Mouse (Mus musculus): ENCODE measurements at regions not wholly inside any gene's neighbourhood (a gene's known extent, or its start where the extent isn't known, plus 50 kb on each side); places are given as distances from the start of the nearest gene placed in this dataset.

DNA sequence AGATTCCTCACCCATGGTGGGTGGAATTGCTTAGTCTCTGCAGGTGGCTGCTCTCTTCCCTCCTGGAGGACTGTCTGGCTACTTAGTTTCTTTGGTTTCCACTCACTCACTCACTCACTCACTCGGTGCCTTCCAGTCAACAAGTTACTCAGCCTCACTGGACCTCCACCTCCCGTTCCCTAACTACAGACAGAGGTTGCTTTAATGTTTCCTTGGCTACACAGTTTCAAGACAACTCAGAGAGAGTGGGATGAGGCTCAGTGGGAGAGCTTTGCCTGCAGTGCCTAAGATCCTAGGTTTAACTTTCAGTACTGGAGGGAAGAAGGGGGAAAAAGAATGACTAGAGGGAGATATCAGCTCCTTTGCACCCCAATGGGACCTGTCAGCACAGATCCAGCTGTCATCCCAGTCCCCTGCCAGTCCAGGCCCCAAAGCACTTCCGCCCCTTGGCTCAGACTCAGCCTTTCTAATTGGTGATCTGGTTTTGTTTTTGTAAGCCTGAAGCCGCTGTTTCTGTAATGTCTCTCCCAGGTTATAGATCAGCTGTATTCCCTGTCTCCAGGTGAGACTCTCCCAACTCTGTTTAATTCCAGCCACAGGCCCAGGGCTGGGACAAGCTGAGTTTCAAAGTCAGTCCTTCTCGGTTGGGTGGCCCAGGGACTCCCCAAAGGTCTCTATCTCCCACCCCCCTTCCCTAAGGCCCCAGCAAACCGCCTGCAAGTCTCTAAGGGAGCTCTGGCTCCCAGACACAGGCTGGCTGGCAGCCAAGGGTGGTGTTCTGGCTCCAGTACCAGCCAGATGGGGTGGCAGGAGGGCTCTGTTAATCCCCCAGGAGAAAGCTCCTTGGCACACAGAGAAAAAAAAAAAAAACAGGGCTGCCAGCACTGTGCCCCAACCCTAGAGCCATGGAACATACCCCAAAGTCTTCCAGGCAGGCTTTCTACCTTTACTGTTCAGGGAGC lies 60.5 kb upstream of the Cdon start:
- DNase-seq = peak; percentile 68

DNA sequence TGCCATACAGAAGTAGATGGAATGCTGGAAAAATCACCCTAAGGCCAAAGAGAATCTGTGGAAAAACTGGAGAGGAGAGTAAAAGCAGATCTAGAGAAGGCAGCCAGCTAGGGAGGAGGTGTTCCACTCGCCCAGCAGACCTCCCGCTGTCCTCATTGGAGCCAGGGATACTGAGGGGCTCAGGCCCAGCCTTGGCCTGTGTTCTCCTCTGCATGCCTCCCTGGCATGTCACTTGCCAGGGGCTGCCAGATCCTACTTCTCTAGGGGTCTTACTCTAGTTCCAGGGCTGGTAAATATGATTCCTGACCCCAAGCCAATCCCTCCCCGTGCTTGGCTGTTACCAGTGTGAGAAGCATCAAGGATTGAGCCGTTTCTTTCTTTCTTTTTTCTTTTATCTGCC lies 59.5 kb upstream of the Cdon start:
- DNase-seq = no peak

DNA sequence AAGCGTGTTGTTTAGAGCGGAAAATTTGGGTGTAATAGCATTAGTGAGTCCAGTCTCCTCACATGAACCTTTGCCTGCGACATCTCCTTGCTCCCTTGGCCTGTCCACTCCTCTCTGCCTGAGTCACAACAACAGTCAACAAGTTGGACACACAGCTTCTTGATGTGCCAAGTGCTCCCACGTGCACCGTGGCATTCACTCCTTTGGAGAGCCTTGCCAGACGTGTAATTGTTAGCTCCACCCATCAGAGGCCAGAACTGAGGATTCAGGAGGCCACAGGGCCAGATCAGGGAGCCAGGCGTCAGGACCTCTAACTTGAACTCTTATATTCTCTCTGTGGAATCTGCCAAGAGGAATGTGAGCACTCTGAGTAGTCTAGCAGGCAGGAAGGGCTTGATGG lies 58.7 kb upstream of the Cdon start:
- DNase-seq = no peak

DNA sequence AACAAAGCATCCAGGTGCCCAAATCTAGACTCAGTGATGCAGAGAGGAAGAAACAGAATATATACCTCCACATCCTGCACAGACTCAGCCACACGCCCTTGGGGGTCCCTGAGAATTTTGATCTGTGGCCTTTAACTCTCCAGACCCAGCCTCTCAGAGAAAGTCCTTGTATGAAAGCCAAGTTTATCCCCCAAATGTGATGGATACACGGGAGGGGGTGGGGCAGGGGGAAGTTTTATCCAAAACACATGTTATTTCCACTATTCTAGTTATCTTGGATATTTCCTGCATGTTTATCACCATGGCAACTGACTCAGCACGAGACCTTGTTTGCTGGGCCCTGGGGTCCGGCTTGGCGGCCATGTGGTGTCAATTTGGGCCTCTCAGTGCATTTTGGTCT lies 57.8 kb upstream of the Cdon start:
- no peak for DNase-seq

DNA sequence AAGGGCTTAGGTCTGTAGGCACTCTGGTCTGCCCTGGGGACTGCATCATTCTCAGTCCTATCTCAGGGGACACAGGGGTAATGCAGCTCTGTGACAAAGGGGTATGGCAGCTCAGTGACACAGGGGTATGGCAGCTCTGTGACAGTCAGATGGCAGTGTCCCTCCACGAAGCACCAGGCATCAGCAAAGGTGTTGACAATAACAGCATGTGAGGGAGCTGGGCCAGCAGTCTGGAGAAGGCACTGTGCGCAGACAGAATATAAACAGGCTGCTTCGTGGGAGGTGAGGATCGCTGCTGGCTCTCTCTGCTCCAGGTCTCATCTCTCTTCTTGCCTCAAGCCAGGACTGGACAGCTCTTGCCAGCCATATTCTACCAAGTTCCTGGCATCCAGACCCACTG lies 57.0 kb upstream of the Cdon start:
- no peak for DNase-seq

DNA sequence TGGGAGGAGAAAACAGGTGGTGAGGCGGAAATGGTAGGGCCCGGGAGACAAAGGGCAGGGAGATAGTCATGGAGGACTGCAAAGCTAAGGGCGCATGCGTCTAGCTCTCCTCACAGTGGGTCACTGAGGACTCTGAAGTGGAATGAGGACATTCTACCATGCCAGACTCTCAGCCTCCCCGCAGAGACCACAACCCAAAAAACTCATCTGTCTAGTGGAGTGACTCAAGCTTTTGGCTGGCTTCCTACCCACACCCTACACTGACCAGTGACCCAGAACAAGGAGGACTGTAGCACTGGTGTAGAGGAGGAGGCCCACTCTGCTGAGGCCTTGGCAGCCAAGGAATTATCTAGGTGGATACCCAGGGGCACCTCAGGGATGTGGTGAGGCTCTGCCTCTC lies 55.0 kb upstream of the Cdon start:
- DNase-seq = no peak

DNA sequence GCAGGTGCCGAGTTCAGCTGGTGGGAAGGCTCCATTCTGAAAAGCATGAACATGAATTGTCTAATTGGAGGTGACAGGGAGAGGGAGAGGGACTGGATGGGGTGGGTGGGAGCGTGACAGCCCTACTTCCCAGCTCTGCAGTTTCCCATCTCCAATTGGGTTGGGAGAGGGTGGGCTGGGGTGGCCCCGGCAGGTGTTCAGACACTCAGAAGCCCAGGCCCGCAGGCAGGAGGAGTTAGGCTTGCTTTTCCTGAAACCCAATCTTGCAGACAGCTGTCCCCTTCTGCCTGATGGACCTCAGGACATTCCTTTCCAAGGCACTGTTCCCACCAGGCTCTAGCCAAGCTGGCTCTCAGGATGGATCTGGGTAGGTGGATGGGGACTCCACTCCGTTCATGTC lies 51.9 kb upstream of the Cdon start:
- DNase-seq = no peak

DNA sequence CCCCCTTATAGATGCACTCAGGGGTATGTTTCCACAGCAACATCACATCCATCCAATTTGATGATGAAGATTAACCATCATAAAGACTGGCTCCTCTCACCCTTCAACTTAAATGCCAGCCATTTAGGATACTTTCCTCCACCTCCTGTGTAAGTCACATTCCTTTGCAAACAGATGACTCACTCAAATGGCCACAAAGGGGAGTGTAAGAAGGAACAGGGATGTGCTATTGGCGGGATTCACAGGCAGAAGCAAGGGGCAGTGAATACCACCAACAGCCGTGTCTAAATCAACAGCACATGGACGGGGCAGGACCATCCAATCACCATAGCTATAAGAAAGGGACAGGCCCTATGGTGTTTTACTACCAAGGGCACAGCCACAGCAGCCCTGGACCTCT lies 50.9 kb upstream of the Cdon start:
- DNase-seq = no peak

DNA sequence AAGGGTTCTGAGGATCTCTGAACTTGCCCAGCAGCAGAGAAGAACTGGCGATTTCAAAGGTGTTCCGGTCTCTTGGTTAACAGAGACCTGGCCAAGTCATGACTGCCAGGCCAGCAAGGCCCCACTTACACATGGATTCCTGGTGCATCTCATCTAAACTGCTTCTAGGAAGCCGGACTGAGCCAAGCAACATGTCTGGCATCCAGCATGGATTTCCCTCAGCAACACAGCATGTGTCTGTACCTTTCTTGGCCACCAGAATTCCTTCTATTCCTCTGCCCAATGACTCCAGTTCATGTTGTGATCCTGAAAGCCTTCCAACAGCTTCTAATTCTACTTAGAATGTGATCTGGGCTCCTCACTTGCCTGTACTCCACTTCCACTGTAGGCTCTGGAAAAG lies 50.0 kb upstream of the Cdon start:
- DNase-seq = no peak
